Mouse (Mus musculus): ENCODE data around the gene Tspan11.

The Tspan11 gene

GRCm38 (mm10) chr6:127887511-127888421 is at the start of gene Tspan11:
Gene Tspan11 (plus strand): TSS chr6:127887589.
- DNase-seq (ENCODE audit: extremely low read depth, low read depth, low spot score): no peak

- no peak for DNase-seq (ENCODE audit: extremely low read depth, low read depth, low spot score)
These were observed 49.5 kb upstream of the Tspan11 start for GRCm38 (mm10) chr6:127837910-127838309.

GRCm38 (mm10) chr6:127839538-127839937 is 47.9 kb upstream of the Tspan11 start:
- DNase-seq (ENCODE audit: extremely low read depth, low read depth, low spot score): no peak

- DNase-seq (ENCODE audit: extremely low read depth, low read depth, low spot score): no peak
These were observed 47.2 kb upstream of the Tspan11 start for GRCm38 (mm10) chr6:127840171-127840570.

GRCm38 (mm10) chr6:127841326-127841725 is 46.1 kb upstream of the Tspan11 start:
- DNase-seq (ENCODE audit: extremely low read depth, low read depth, low spot score): no peak

GRCm38 (mm10) chr6:127846521-127846920 is 40.9 kb upstream of the Tspan11 start:
- no peak for DNase-seq (ENCODE audit: extremely low read depth, low read depth, low spot score)

GRCm38 (mm10) chr6:127849496-127849895 is 37.9 kb upstream of the Tspan11 start:
- no peak for DNase-seq (ENCODE audit: extremely low read depth, low read depth, low spot score)

GRCm38 (mm10) chr6:127851611-127852010 is 35.8 kb upstream of the Tspan11 start:
- DNase-seq (ENCODE audit: extremely low read depth, low read depth, low spot score): no peak

- no peak for DNase-seq (ENCODE audit: extremely low read depth, low read depth, low spot score)
These were observed 34.1 kb upstream of the Tspan11 start for GRCm38 (mm10) chr6:127853241-127853640.

- DNase-seq (ENCODE audit: extremely low read depth, low read depth, low spot score): no peak
These were observed 33.4 kb upstream of the Tspan11 start for GRCm38 (mm10) chr6:127853771-127854687.

- DNase-seq (ENCODE audit: extremely low read depth, low read depth, low spot score): no peak
These were observed 32.7 kb upstream of the Tspan11 start for GRCm38 (mm10) chr6:127854688-127855013.

- no peak for DNase-seq (ENCODE audit: extremely low read depth, low read depth, low spot score)
These were observed 31.6 kb upstream of the Tspan11 start for GRCm38 (mm10) chr6:127855711-127856295.

- DNase-seq (ENCODE audit: extremely low read depth, low read depth, low spot score): no peak
These were observed 25.4 kb upstream of the Tspan11 start for GRCm38 (mm10) chr6:127861951-127862350.

- no peak for DNase-seq (ENCODE audit: extremely low read depth, low read depth, low spot score)
These were observed 22.0 kb upstream of the Tspan11 start for GRCm38 (mm10) chr6:127865391-127865790.

GRCm38 (mm10) chr6:127868546-127868945 is 18.8 kb upstream of the Tspan11 start:
- DNase-seq (ENCODE audit: extremely low read depth, low read depth, low spot score): no peak

- DNase-seq (ENCODE audit: extremely low read depth, low read depth, low spot score): no peak
These were observed 18.3 kb upstream of the Tspan11 start for GRCm38 (mm10) chr6:127869121-127869520.

- no peak for DNase-seq (ENCODE audit: extremely low read depth, low read depth, low spot score)
These were observed 16.8 kb upstream of the Tspan11 start for GRCm38 (mm10) chr6:127870345-127871324.

GRCm38 (mm10) chr6:127871436-127871835 is 16.0 kb upstream of the Tspan11 start:
- no peak for DNase-seq (ENCODE audit: extremely low read depth, low read depth, low spot score)

- DNase-seq (ENCODE audit: extremely low read depth, low read depth, low spot score): no peak
These were observed 14.8 kb upstream of the Tspan11 start for GRCm38 (mm10) chr6:127872581-127872980.

- DNase-seq (ENCODE audit: extremely low read depth, low read depth, low spot score): no peak
These were observed 11.5 kb upstream of the Tspan11 start for GRCm38 (mm10) chr6:127875883-127876282.
